Mouse (Mus musculus) lung, postnatal 36 days (tissue): Measurements from ENCODE around the gene 1700013G24Rik.

ENCODE experiments used
- DNase-seq: peaks from one replicate; pipeline ENCODE4 v3.0.0; 2022; ENCODE audit warnings: mixed read lengths

The 1700013G24Rik gene

GRCm38 (mm10) chr4:137457292-137457691 lies 4.2 kb downstream of the 1700013G24Rik start:
- DNase-seq = no peak

- no peak for DNase-seq
These were observed 5.2 kb downstream of the 1700013G24Rik start for GRCm38 (mm10) chr4:137458310-137458709.

- DNase-seq = no peak
These were observed 5.8 kb downstream of the 1700013G24Rik start for GRCm38 (mm10) chr4:137458861-137459260.

- no peak for DNase-seq
These were observed 7.6 kb downstream of the 1700013G24Rik start for GRCm38 (mm10) chr4:137460676-137461075.

- no peak for DNase-seq
These were observed 8.1 kb downstream of the 1700013G24Rik start for GRCm38 (mm10) chr4:137461217-137461616.

GRCm38 (mm10) chr4:137461981-137462690 lies 9.1 kb downstream of the 1700013G24Rik start:
- DNase-seq = peak; percentile 74

GRCm38 (mm10) chr4:137465125-137465787 lies 12.2 kb downstream of the 1700013G24Rik start:
- DNase-seq = no peak

- DNase-seq = no peak
These were observed 13.9 kb downstream of the 1700013G24Rik start for GRCm38 (mm10) chr4:137466991-137467390.

- DNase-seq = no peak
These were observed 14.4 kb downstream of the 1700013G24Rik start for GRCm38 (mm10) chr4:137467525-137467924.

GRCm38 (mm10) chr4:137468260-137469080 lies 15.4 kb downstream of the 1700013G24Rik start, which contains the start of gene Hspg2:
Hspg2 (plus strand) TSS chr4:137468769.
- peak; percentile 96 for DNase-seq

- DNase-seq = peak; percentile 55
These were observed 16.2 kb downstream of the 1700013G24Rik start for GRCm38 (mm10) chr4:137469081-137469844.

- DNase-seq = no peak
These were observed 17.0 kb downstream of the 1700013G24Rik start for GRCm38 (mm10) chr4:137469845-137470692.

- no peak for DNase-seq
These were observed 17.7 kb downstream of the 1700013G24Rik start for GRCm38 (mm10) chr4:137470701-137471317.

- no peak for DNase-seq
These were observed 18.2 kb downstream of the 1700013G24Rik start for GRCm38 (mm10) chr4:137471326-137471725.

GRCm38 (mm10) chr4:137473240-137473639 lies 20.2 kb downstream of the 1700013G24Rik start:
- no peak for DNase-seq

- DNase-seq = peak; percentile 46
These were observed 20.8 kb downstream of the 1700013G24Rik start for GRCm38 (mm10) chr4:137473701-137474388.

- no peak for DNase-seq
These were observed 21.6 kb downstream of the 1700013G24Rik start for GRCm38 (mm10) chr4:137474694-137475093.

- DNase-seq = no peak
These were observed 22.4 kb downstream of the 1700013G24Rik start for GRCm38 (mm10) chr4:137475271-137476050.

GRCm38 (mm10) chr4:137476065-137476760 lies 23.1 kb downstream of the 1700013G24Rik start:
- peak; percentile 48 for DNase-seq
